Mouse (Mus musculus) liver, embryonic 18 days (tissue): Measurements from ENCODE around the gene Armh4. TPM values are rescaled to one million over a fixed set of nuclear protein-coding genes. Genes with fewer than 3 reads are reported as not detected.

Source experiments
- polyA plus RNA-seq: library from polyadenylated mRNA; depleted of rRNA; stranded (reverse); fragments of >200 nt; gene quantifications from 2 replicates; pipeline ENCODE4 v1.2.3, GENCODE M21; 2012; rRNA removed

Armh4 gene
- 0.20 TPM in 2 replicates for polyA plus RNA-seq

GRCm38 (mm10) chr14:49782715-49783531, at the start of gene Armh4:
TSS of gene Armh4 (minus strand) at chr14:49783383.

Other genes starting within 250 kb of the Armh4 start
- gene Olfr722, start 118.6 kb upstream of the Armh4 start, polyA plus RNA-seq: not detected in 2 replicates
- not detected in 2 replicates for gene Olfr723, start 148.4 kb upstream of the Armh4 start, polyA plus RNA-seq
- gene Olfr724, start 179.9 kb upstream of the Armh4 start, polyA plus RNA-seq: not detected in 2 replicates